Mouse (Mus musculus): Measurements from ENCODE around the gene Tmem50b. TPM values are rescaled to one million over a fixed set of nuclear protein-coding genes. Genes with fewer than 3 reads are reported as not detected.

Gene Tmem50b
- polyA plus RNA-seq, 1 experiment from 2014 or later = 60.5 TPM

DNA sequence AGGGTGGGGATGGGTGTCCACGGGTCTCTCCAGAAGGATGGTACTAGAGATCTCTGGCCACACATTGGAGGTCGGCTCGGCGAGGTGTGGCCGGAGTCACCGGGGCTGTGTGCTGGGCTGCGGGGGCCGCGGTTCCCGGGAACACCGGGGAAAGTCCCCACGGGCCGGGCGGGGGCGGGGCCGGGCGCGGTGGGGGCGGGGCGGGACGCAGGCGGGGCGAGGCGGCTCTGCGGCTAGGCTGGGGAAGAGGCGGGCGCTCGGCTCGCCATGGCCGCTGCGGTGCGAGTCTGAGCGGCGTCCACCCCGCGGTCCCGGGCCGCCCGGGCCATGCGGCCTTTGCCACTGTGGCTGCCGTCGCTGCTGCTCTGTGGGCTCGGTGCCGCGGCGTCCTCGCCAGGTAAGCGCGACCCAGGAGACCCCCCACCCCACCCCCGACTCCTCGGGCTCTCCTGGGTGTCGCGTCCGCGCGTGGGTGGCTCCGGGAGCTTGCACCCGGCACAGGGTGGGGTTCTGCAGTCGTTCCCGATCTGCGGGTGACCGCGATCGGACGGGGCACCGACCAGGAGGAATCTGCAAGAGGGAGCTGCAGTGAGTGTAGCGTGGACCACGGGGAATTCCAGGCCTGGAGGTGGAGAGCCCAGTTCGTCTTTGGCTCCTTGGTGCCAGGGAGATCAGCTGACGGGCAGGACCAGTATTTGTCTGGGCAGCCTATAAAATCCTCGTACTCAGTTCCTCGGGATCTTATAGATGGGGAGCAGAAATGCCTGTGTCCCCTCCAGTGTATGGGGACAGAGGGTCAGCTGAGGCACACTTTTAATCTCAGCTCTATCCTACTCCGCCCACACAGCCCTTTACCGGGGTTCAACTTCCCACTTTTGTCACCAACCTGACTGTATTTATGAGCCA lies 50.5 kb downstream of the Tmem50b start, which contains the start of gene Ifngr2:
Gene Ifngr2 (plus strand): TSS at position 237 of the 906 bp plus-strand sequence.
- ATAC-seq (replicated peaks; ENCODE audit: insufficient number of reproducible peaks, low FRiP score, low TSS enrichment) = peak; percentile 84
- WGBS (ENCODE audit: insufficient replicate concordance) = under 1% methylated on average over 55 of the region's 74 CpGs
- Histone ChIP-seq H3K27me3 (ENCODE audit: control insufficient read depth, insufficient read depth, low read length) (no peaks in the 10 kb centered on the region), H3K9me3 (replicated peaks; ENCODE audit: control insufficient read depth, low read length) (no peaks in the 10 kb centered on the region), H3K4me3 (ENCODE audit: low read depth, low read length) (peak within 1 kb of the TSS; percentile 100), H3K36me3 (ENCODE audit: control insufficient read depth, insufficient read depth, low read length) (no peaks in the 10 kb centered on the region), H3K27ac (ENCODE audit: low read depth, low read length) (peak within 1 kb of the TSS; percentile 86), H3K4me2 (peak within 1 kb of the TSS; percentile 78), H3K4me1 (ENCODE audit: control insufficient read depth, insufficient read depth, low read length) (peaks cover 50% of the 10 kb centered on the region), H3K9ac (ENCODE audit: low read depth, low read length) (peak within 1 kb of the TSS; percentile 99)

DNA sequence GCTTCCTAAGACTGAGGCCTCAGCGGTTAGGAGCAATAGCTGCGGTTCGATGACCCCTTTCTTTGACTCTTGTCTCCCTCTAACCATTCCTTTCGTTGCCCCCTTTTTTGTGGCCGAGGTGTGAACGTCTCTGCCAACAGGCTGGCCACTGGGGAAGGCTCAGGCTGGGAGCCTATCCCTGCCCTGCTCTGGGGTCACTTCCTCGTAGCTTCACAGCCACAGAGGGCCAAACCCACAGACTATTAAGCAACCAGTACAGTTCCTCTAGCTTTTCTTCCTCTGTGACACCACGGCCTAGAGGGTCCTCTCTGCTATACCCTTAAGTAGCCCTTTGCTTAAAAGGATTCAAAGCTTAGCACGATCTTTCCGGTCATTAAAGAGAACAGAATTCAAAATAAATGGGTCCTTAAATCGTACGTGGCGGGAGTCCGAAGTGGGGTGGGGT lies 51.2 kb downstream of the Tmem50b start:
- whole genome bisulfite sequencing (ENCODE audit: insufficient replicate concordance) = 11% methylated on average over 14 of the region's 14 CpGs
- peak overlapping the region; percentile 100 for H3K4me3 ChIP-seq (ENCODE audit: low read depth, low read length)
- peaks cover 47% of the 10 kb centered on the region for H3K4me1 ChIP-seq (ENCODE audit: control insufficient read depth, insufficient read depth, low read length)
- no peaks in the 10 kb centered on the region for H3K9me3 ChIP-seq (replicated peaks; ENCODE audit: control insufficient read depth, low read length)
- H3K4me2 ChIP-seq = peak overlapping the region; percentile 78
- H3K36me3 ChIP-seq (ENCODE audit: control insufficient read depth, insufficient read depth, low read length) = no peaks in the 10 kb centered on the region
- H3K27ac ChIP-seq (ENCODE audit: low read depth, low read length) = peak overlapping the region; percentile 86
- H3K27me3 ChIP-seq (ENCODE audit: control insufficient read depth, insufficient read depth, low read length) = no peaks in the 10 kb centered on the region
- ATAC-seq (replicated peaks; ENCODE audit: insufficient number of reproducible peaks, low FRiP score, low TSS enrichment) = peak; percentile 31; the same call in 1 of the 2 replicates
- peak overlapping the region; percentile 99 for H3K9ac ChIP-seq (ENCODE audit: low read depth, low read length)

GRCm38 (mm10) chr16:91545597-91546281 lies 51.9 kb downstream of the Tmem50b start:
- Histone ChIP-seq H3K9ac (ENCODE audit: low read depth, low read length) (no peak overlapping the region), H3K27me3 (ENCODE audit: control insufficient read depth, insufficient read depth, low read length) (no peaks in the 10 kb centered on the region), H3K4me1 (ENCODE audit: control insufficient read depth, insufficient read depth, low read length) (peaks cover 44% of the 10 kb centered on the region), H3K4me3 (ENCODE audit: low read depth, low read length) (no peak overlapping the region), H3K4me2 (no peak overlapping the region; the same call in 1 of the 2 replicates), H3K36me3 (ENCODE audit: control insufficient read depth, insufficient read depth, low read length) (no peaks in the 10 kb centered on the region), H3K9me3 (replicated peaks; ENCODE audit: control insufficient read depth, low read length) (no peaks in the 10 kb centered on the region), H3K27ac (ENCODE audit: low read depth, low read length) (peak overlapping the region; percentile 86)
- whole genome bisulfite sequencing (ENCODE audit: insufficient replicate concordance) = 39% methylated on average over 10 of the region's 10 CpGs
- ATAC-seq (replicated peaks; ENCODE audit: insufficient number of reproducible peaks, low FRiP score, low TSS enrichment) = no peak

DNA sequence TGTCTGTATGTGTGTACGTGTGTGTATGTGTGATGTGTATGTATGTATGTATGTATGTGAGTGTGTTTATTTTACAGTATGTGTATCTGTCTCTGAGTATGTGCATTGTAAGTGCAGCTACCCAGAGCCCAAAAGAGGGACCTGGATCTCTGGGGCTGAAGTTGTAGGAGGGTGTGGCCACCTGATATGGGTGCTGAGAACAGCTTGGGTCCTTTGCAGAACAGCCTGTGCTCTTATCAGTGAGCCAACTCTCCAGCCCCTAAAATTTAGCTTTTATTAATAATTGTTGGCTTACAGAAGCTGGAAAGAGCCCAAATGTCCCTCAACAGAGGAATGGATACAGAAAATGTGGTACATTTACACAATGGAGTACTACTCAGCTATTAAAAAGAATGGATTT lies 54.0 kb downstream of the Tmem50b start:
- H3K27me3 ChIP-seq (ENCODE audit: control insufficient read depth, insufficient read depth, low read length) = no peaks in the 10 kb centered on the region
- no peak overlapping the region for H3K4me3 ChIP-seq (ENCODE audit: low read depth, low read length)
- H3K4me1 ChIP-seq (ENCODE audit: control insufficient read depth, insufficient read depth, low read length) = peaks cover 32% of the 10 kb centered on the region
- H3K36me3 ChIP-seq (ENCODE audit: control insufficient read depth, insufficient read depth, low read length) = no peaks in the 10 kb centered on the region
- WGBS (ENCODE audit: insufficient replicate concordance) = 96% methylated on average over 1 of the region's 1 CpGs
- H3K27ac ChIP-seq (ENCODE audit: low read depth, low read length) = no peak overlapping the region
- H3K9me3 ChIP-seq (replicated peaks; ENCODE audit: control insufficient read depth, low read length) = no peaks in the 10 kb centered on the region
- H3K4me2 ChIP-seq = no peak overlapping the region
- ATAC-seq (replicated peaks; ENCODE audit: insufficient number of reproducible peaks, low FRiP score, low TSS enrichment) = no peak
- H3K9ac ChIP-seq (ENCODE audit: low read depth, low read length) = no peak overlapping the region

GRCm38 (mm10) chr16:91541573-91542081 lies 56.0 kb downstream of the Tmem50b start:
- Histone ChIP-seq H3K36me3 (ENCODE audit: control insufficient read depth, insufficient read depth, low read length) (no peaks in the 10 kb centered on the region), H3K4me1 (ENCODE audit: control insufficient read depth, insufficient read depth, low read length) (peaks cover 33% of the 10 kb centered on the region), H3K27me3 (ENCODE audit: control insufficient read depth, insufficient read depth, low read length) (no peaks in the 10 kb centered on the region), H3K27ac (ENCODE audit: low read depth, low read length) (no peak overlapping the region), H3K9me3 (replicated peaks; ENCODE audit: control insufficient read depth, low read length) (no peaks in the 10 kb centered on the region), H3K9ac (ENCODE audit: low read depth, low read length) (no peak overlapping the region), H3K4me2 (peak overlapping the region; percentile 20; the same call in 1 of the 2 replicates), H3K4me3 (ENCODE audit: low read depth, low read length) (no peak overlapping the region)
- ATAC-seq (replicated peaks; ENCODE audit: insufficient number of reproducible peaks, low FRiP score, low TSS enrichment) = no peak
- WGBS (ENCODE audit: insufficient replicate concordance) = 35% methylated on average over 10 of the region's 10 CpGs

DNA sequence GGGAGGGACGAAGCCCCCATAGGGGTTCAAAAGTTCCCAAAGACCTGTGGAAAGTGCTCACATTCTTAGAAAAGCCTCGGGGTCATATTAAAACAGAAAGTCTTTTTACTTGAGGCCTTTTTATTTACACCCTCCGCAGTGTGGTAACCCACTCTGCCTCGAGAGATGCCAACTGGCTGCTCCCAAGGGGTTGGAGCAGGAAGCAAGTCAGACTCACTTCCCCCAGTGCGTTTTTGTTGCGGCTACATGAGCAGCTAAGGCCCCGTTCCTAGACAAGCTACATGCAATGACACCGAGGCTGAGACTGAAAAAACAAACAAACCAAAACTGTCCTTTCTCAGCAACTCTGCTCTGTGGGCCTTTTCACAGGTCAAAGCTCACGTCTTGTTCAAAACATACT lies 59.1 kb downstream of the Tmem50b start:
- Histone ChIP-seq H3K4me3 (ENCODE audit: low read depth, low read length) (no peak overlapping the region), H3K9ac (ENCODE audit: low read depth, low read length) (no peak overlapping the region; the same call in 1 of the 2 replicates), H3K4me2 (no peak overlapping the region), H3K4me1 (ENCODE audit: control insufficient read depth, insufficient read depth, low read length) (peaks cover 24% of the 10 kb centered on the region), H3K27me3 (ENCODE audit: control insufficient read depth, insufficient read depth, low read length) (no peaks in the 10 kb centered on the region), H3K27ac (ENCODE audit: low read depth, low read length) (peak overlapping the region; percentile 6; the same call in 1 of the 2 replicates), H3K36me3 (ENCODE audit: control insufficient read depth, insufficient read depth, low read length) (no peaks in the 10 kb centered on the region), H3K9me3 (replicated peaks; ENCODE audit: control insufficient read depth, low read length) (no peaks in the 10 kb centered on the region)
- 54% methylated on average over 9 of the region's 9 CpGs for WGBS (ENCODE audit: insufficient replicate concordance)
- no peak for ATAC-seq (replicated peaks; ENCODE audit: insufficient number of reproducible peaks, low FRiP score, low TSS enrichment)

- Histone ChIP-seq H3K4me2 (no peak overlapping the region), H3K27me3 (ENCODE audit: control insufficient read depth, insufficient read depth, low read length) (no peaks in the 10 kb centered on the region), H3K4me1 (ENCODE audit: control insufficient read depth, insufficient read depth, low read length) (peaks cover 24% of the 10 kb centered on the region), H3K27ac (ENCODE audit: low read depth, low read length) (peak overlapping the region; percentile 6), H3K4me3 (ENCODE audit: low read depth, low read length) (no peak overlapping the region), H3K9me3 (replicated peaks; ENCODE audit: control insufficient read depth, low read length) (no peaks in the 10 kb centered on the region), H3K36me3 (ENCODE audit: control insufficient read depth, insufficient read depth, low read length) (no peaks in the 10 kb centered on the region), H3K9ac (ENCODE audit: low read depth, low read length) (no peak overlapping the region; the same call in 1 of the 2 replicates)
- no peak for ATAC-seq (replicated peaks; ENCODE audit: insufficient number of reproducible peaks, low FRiP score, low TSS enrichment)
- WGBS (ENCODE audit: insufficient replicate concordance) = 34% methylated on average over 6 of the region's 6 CpGs
Measured at GRCm38 (mm10) chr16:91538051-91538450, 59.5 kb downstream of the Tmem50b start.

- H3K9me3 ChIP-seq (replicated peaks; ENCODE audit: control insufficient read depth, low read length) = no peaks in the 10 kb centered on the region
- H3K4me3 ChIP-seq (ENCODE audit: low read depth, low read length) = no peak overlapping the region
- 39% methylated on average over 3 of the region's 3 CpGs for WGBS (ENCODE audit: insufficient replicate concordance)
- no peaks in the 10 kb centered on the region for H3K27me3 ChIP-seq (ENCODE audit: control insufficient read depth, insufficient read depth, low read length)
- ATAC-seq (replicated peaks; ENCODE audit: insufficient number of reproducible peaks, low FRiP score, low TSS enrichment) = no peak
- H3K36me3 ChIP-seq (ENCODE audit: control insufficient read depth, insufficient read depth, low read length) = no peaks in the 10 kb centered on the region
- no peak overlapping the region for H3K4me2 ChIP-seq
- peaks cover 27% of the 10 kb centered on the region for H3K4me1 ChIP-seq (ENCODE audit: control insufficient read depth, insufficient read depth, low read length)
- H3K9ac ChIP-seq (ENCODE audit: low read depth, low read length) = no peak overlapping the region
- no peak overlapping the region for H3K27ac ChIP-seq (ENCODE audit: low read depth, low read length)
Measured at GRCm38 (mm10) chr16:91537065-91537464, 60.5 kb downstream of the Tmem50b start.
